Mouse (Mus musculus) lung, embryonic 15.5 days (tissue): ENCODE results near the gene Dock8. TPM values are rescaled to one million over a fixed set of nuclear protein-coding genes. Genes with fewer than 3 reads are reported as not detected.

Source experiments
- ATAC-seq: fragments of 200-750 bp; cut with Nextera tagmentation; 2 replicates; pipeline ENCODE4 v1.8.0; 2017; ENCODE audit warnings: moderate number of reproducible peaks, borderline replicate concordance; ENCODE audit not compliant: low FRiP score, low TSS enrichment; ENCODE audit errors: extremely low read depth
- H3K27ac ChIP-seq: fragments of 300-500 bp; sonication (generic); 2 replicates; pipeline ENCODE4 v1.5.1; 2015; ENCODE audit warnings: moderate library complexity, mild to moderate bottlenecking, inconsistent platforms
- H3K27me3 ChIP-seq: fragments of 300-500 bp; sonication (generic); 2 replicates; pipeline ENCODE4 v1.6.1; 2015; ENCODE audit warnings: inconsistent platforms
- H3K36me3 ChIP-seq: fragments of 300-500 bp; sonication (generic); 2 replicates; pipeline ENCODE4 v1.6.1; 2015; ENCODE audit warnings: inconsistent platforms
- H3K4me1 ChIP-seq: fragments of 300-500 bp; sonication (generic); 2 replicates; pipeline ENCODE4 v1.6.1; 2015; ENCODE audit warnings: inconsistent platforms
- H3K4me2 ChIP-seq: fragments of 300-500 bp; sonication (generic); 2 replicates; pipeline ENCODE4 v1.6.1; 2015; ENCODE audit warnings: inconsistent platforms, mild to moderate bottlenecking, moderate library complexity
- H3K4me3 ChIP-seq: fragments of 300-500 bp; sonication (generic); 2 replicates; pipeline ENCODE4 v1.5.1; 2015; ENCODE audit warnings: mild to moderate bottlenecking, inconsistent platforms
- H3K9ac ChIP-seq: fragments of 300-500 bp; sonication (generic); 2 replicates; pipeline ENCODE4 v1.6.1; 2015; ENCODE audit warnings: inconsistent platforms
- H3K9me3 ChIP-seq: fragments of 300-500 bp; sonication (generic); 2 replicates; pipeline ENCODE4 v1.6.1; 2016; ENCODE audit warnings: inconsistent platforms
- WGBS: fragments of 180-500 bp; shearing (Covaris S2); methylation state at CpG from one replicate; pipeline ENCODE4 v1.1.7; 2015; 5-methylcytosine and 5-hydroxymethylcytosine counted together
- polyA plus RNA-seq: library from polyadenylated mRNA; unstranded; fragments of >200 nt; fragmentation: Nextera tagmentation; extraction: Ambion mirVana; gene quantifications from 2 replicates; pipeline ENCODE4 v1.2.1, GENCODE M21; 2015

The Dock8 gene
- polyA plus RNA-seq, 1 experiment from 2014 or later: 4.5 TPM

DNA sequence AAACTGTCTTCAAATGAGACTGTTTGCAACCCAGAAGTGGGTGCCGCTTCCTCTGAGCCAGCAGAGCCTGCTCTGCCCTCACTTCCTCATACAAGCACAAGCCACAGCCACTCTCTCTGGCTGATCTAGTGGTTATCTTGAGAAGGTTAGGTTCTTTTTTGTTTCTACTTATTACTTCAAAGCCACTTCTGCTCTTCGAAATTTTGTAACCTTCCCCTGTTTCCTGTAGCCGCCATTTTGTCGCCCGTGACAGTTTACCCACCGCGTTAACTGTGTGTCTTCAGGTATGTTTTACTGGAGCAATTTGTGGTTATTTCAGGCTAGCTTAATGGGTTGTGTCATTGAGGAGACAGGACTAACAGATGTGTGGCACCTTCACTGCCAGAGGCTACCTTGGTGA, 53.0 kb downstream of the Dock8 start:
- H3K27me3 ChIP-seq: no peaks in the 10 kb centered on the region
- no peak overlapping the region for H3K27ac ChIP-seq
- H3K4me2 ChIP-seq: no peak overlapping the region
- H3K4me1 ChIP-seq: no peaks in the 10 kb centered on the region
- WGBS: 84% methylated on average over 7 of the region's 7 CpGs
- H3K9ac ChIP-seq: no peak overlapping the region
- no peak for ATAC-seq
- H3K9me3 ChIP-seq: no peaks in the 10 kb centered on the region
- no peak overlapping the region for H3K4me3 ChIP-seq
- H3K36me3 ChIP-seq: no peaks in the 10 kb centered on the region

DNA sequence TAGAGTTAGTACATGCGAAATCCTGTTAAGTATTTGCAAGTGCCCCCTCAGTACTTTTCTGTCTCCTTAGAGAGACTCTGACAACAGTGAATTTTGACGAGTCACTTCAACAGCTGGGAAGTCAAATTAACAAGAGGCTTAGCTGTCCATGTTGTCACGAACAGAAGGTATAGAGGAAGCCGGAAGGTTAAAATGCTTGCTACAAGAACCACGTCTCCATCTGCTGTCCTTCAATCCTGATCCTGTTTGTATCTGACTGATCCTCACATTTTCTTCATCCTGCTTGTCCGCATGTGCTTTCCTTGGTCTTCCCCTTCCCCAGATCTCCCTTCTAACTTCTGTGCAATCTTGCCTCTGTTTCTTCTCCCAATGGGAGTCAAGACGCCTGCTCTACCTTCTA, 53.8 kb downstream of the Dock8 start:
- WGBS: 63% methylated on average over 7 of the region's 7 CpGs

DNA sequence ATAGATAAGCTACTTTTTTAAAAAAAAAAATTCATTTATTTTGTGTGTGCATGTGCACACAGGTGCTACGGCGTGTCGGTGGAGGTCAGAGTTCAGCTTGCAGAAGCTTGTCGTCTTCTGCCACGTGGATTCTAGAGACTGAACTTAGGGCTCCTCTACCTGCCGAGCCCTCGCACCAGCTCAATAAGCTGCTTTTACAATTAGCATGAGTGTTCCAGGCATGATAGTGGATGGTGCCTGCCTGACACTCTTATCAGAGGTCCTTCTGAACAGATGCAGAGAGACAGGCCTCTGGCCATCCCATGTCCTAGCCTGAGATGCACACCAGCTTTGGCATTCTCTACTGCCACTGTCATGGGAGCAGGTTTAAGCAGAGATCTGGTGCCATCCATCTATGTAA, 55.7 kb downstream of the Dock8 start:
- Histone ChIP-seq H3K36me3 (no peaks in the 10 kb centered on the region), H3K27me3 (no peaks in the 10 kb centered on the region), H3K9ac (no peak overlapping the region), H3K4me3 (no peak overlapping the region), H3K27ac (no peak overlapping the region), H3K4me2 (no peak overlapping the region), H3K9me3 (no peaks in the 10 kb centered on the region), H3K4me1 (0 out of 2 replicates have a peak, but pooled peaks cover 5% of the 10 kb centered on the region)
- no peak for ATAC-seq
- WGBS: 89% methylated on average over 7 of the region's 7 CpGs

More for the DNA sequence above, 53.8 kb downstream of the Dock8 start:
- no peaks in the 10 kb centered on the region for H3K9me3 ChIP-seq
- H3K27ac ChIP-seq: no peak overlapping the region
- H3K4me3 ChIP-seq: no peak overlapping the region
- no peak overlapping the region for H3K9ac ChIP-seq
- H3K4me1 ChIP-seq: no peaks in the 10 kb centered on the region
- no peak overlapping the region for H3K4me2 ChIP-seq
- ATAC-seq: no peak
- H3K27me3 ChIP-seq: no peaks in the 10 kb centered on the region
- no peaks in the 10 kb centered on the region for H3K36me3 ChIP-seq

- no peak for ATAC-seq
- H3K27ac ChIP-seq: no peak overlapping the region
- H3K36me3 ChIP-seq: no peaks in the 10 kb centered on the region
- H3K9me3 ChIP-seq: no peaks in the 10 kb centered on the region
- H3K4me2 ChIP-seq: no peak overlapping the region
- H3K27me3 ChIP-seq: no peaks in the 10 kb centered on the region
- WGBS: 82% methylated on average over 7 of the region's 7 CpGs
- peaks cover 11% of the 10 kb centered on the region for H3K4me1 ChIP-seq
- H3K4me3 ChIP-seq: no peak overlapping the region
- no peak overlapping the region for H3K9ac ChIP-seq
Observed at GRCm38 (mm10) chr19:25055559-25055958, 56.2 kb downstream of the Dock8 start.

DNA sequence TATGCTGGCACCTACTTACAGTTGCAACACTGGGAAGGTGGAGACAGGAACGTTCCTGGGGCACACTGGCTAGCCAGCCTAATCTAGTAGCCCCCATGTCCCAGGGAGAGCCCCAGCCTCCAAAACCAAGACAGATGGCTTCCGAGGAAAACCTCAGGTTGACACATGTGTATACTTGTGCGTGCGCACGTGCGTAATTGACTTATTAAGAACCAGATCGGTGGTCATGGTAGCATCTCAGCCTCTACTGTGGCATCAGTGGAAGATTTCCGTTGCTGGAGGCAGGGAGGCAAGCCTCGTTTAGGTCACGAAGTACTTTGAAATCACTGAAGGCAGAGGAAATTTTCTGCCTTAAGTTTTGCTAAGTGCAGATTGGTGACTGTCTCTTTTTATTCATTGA, 56.9 kb downstream of the Dock8 start:
- H3K4me2 ChIP-seq: no peak overlapping the region
- H3K27me3 ChIP-seq: no peaks in the 10 kb centered on the region
- H3K9ac ChIP-seq: no peak overlapping the region
- H3K4me1 ChIP-seq: peaks cover 17% of the 10 kb centered on the region
- no peaks in the 10 kb centered on the region for H3K36me3 ChIP-seq
- no peaks in the 10 kb centered on the region for H3K9me3 ChIP-seq
- no peak overlapping the region for H3K4me3 ChIP-seq
- H3K27ac ChIP-seq: no peak overlapping the region
- no peak for ATAC-seq
- 85% methylated on average over 10 of the region's 10 CpGs for WGBS

GRCm38 (mm10) chr19:25057826-25058225, 58.5 kb downstream of the Dock8 start:
- 77% methylated on average over 8 of the region's 8 CpGs for WGBS

DNA sequence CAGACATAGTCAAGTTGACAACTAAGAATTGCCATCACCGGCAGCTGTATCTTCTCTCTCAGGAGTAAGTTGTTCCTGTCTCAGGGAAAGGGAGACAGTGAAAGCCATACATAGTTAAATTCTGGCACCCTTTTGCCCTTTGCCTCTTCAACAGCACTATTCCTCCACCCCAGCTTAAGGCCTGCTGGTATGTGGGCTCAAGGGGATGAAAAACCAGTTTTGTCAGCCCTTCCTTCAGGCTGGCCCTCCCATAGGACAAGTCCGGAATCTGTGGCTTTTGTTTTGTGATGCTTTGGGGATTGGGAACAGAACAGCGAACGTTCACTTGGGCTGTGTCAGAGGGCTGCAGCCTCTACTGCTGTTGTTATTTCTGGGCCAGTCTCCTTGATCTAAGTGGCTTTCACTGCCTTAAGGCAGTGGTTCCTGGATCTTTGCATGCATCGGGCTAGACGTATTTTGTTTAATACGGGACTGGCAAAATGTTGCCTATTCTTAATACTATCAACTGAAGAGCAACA, 60.6 kb downstream of the Dock8 start:
- Histone ChIP-seq H3K4me3 (no peak overlapping the region), H3K27ac (no peak overlapping the region), H3K9ac (no peak overlapping the region), H3K4me2 (peak overlapping the region; percentile 50), H3K27me3 (no peaks in the 10 kb centered on the region), H3K36me3 (no peaks in the 10 kb centered on the region), H3K9me3 (no peaks in the 10 kb centered on the region), H3K4me1 (peaks cover 19% of the 10 kb centered on the region)
- WGBS: 53% methylated on average over 7 of the region's 7 CpGs
- ATAC-seq: no peak

More at GRCm38 (mm10) chr19:25057826-25058225, 58.5 kb downstream of the Dock8 start:
- H3K27me3 ChIP-seq: no peaks in the 10 kb centered on the region
- no peak for ATAC-seq
- H3K4me3 ChIP-seq: no peak overlapping the region
- H3K4me1 ChIP-seq: peaks cover 19% of the 10 kb centered on the region
- no peak overlapping the region for H3K27ac ChIP-seq
- H3K9me3 ChIP-seq: no peaks in the 10 kb centered on the region
- no peak overlapping the region for H3K9ac ChIP-seq
- no peaks in the 10 kb centered on the region for H3K36me3 ChIP-seq
- H3K4me2 ChIP-seq: no peak overlapping the region

DNA sequence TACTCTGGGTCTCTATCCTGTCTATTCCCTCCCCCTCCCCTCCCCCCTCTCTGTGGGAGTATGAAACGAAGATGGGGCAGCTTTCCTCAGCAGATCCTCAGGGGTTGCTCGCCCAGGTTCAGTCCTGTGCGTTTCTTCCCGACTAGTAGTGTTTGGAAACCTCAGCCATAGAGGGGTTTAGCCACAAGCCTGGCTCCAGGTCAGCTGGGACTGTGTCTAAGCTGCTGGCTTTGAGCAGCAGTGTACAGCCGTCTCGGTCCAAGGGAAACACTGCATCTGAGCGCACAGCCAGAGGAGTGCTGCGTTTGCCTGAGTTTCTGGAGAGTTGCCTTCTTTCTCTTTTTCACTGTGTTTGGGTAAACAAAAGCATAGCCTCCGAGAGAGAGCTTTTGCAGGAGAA, 61.0 kb downstream of the Dock8 start:
- 23% methylated on average over 9 of the region's 9 CpGs for WGBS
- Histone ChIP-seq H3K9me3 (no peaks in the 10 kb centered on the region), H3K9ac (no peak overlapping the region), H3K4me2 (peak overlapping the region; percentile 50), H3K4me1 (peaks cover 19% of the 10 kb centered on the region), H3K4me3 (no peak overlapping the region), H3K27me3 (no peaks in the 10 kb centered on the region), H3K36me3 (no peaks in the 10 kb centered on the region), H3K27ac (no peak overlapping the region)
- ATAC-seq: peak; percentile 70; the same call in 1 of the 2 replicates

DNA sequence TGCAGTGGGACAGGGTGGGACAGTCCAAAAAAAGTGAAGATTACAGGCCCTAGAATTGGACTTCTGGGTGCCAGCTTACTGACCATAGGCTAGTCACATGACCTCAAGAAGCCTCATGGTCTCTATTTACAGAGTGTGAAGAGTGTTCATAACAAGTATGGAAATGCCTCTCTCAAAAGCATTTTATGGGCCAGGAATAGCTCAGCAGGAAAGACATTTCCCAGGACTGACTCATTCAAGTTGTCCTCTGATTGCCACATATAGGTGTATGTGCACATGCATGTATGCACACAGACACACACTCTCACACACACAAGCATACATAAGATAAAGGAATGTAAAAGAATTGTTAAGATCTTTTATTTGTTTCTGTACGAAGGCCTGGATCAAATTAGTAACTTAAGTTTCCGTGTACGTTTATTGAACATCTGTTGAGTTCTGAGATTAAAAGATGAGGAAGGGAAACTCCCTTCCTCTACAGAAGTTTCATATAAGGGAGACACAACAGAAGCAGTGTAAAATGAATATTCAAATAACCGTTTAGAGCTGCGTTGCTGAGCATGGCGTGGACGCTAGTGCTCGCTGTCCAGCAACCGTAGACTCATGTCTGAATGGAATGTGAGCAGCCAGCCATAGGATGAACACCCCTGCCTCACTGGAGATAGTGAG, 63.0 kb downstream of the Dock8 start:
- no peak overlapping the region for H3K4me2 ChIP-seq
- no peak for ATAC-seq
- 84% methylated on average over 9 of the region's 9 CpGs for WGBS
- H3K27ac ChIP-seq: no peak overlapping the region
- H3K9ac ChIP-seq: no peak overlapping the region
- H3K27me3 ChIP-seq: no peaks in the 10 kb centered on the region
- H3K4me3 ChIP-seq: no peak overlapping the region
- no peaks in the 10 kb centered on the region for H3K36me3 ChIP-seq
- no peaks in the 10 kb centered on the region for H3K9me3 ChIP-seq
- H3K4me1 ChIP-seq: peaks cover 19% of the 10 kb centered on the region

- no peak overlapping the region for H3K4me3 ChIP-seq
- H3K27ac ChIP-seq: no peak overlapping the region
- no peak overlapping the region for H3K9ac ChIP-seq
- WGBS: 73% methylated on average over 2 of the region's 2 CpGs
- no peaks in the 10 kb centered on the region for H3K9me3 ChIP-seq
- H3K4me1 ChIP-seq: peaks cover 19% of the 10 kb centered on the region
- ATAC-seq: no peak
- H3K36me3 ChIP-seq: no peaks in the 10 kb centered on the region
- no peaks in the 10 kb centered on the region for H3K27me3 ChIP-seq
- H3K4me2 ChIP-seq: no peak overlapping the region
Observed at GRCm38 (mm10) chr19:25062857-25063240, 63.5 kb downstream of the Dock8 start.

- H3K27me3 ChIP-seq: no peaks in the 10 kb centered on the region
- H3K4me3 ChIP-seq: no peak overlapping the region
- WGBS: 44% methylated on average over 9 of the region's 9 CpGs
- no peak overlapping the region for H3K9ac ChIP-seq
- H3K27ac ChIP-seq: no peak overlapping the region
- no peak for ATAC-seq
- H3K4me2 ChIP-seq: no peak overlapping the region
- H3K36me3 ChIP-seq: no peaks in the 10 kb centered on the region
- peaks cover 2% of the 10 kb centered on the region for H3K4me1 ChIP-seq
- H3K9me3 ChIP-seq: no peaks in the 10 kb centered on the region
Observed at GRCm38 (mm10) chr19:25066229-25066628, 66.9 kb downstream of the Dock8 start.

GRCm38 (mm10) chr19:25068518-25068917, 69.2 kb downstream of the Dock8 start:
- 29% methylated on average over 8 of the region's 8 CpGs for WGBS
- H3K9me3 ChIP-seq: no peaks in the 10 kb centered on the region
- no peak for ATAC-seq
- no peaks in the 10 kb centered on the region for H3K36me3 ChIP-seq
- H3K27ac ChIP-seq: no peak overlapping the region
- H3K27me3 ChIP-seq: no peaks in the 10 kb centered on the region
- H3K4me2 ChIP-seq: no peak overlapping the region
- H3K4me1 ChIP-seq: no peaks in the 10 kb centered on the region
- no peak overlapping the region for H3K4me3 ChIP-seq
- no peak overlapping the region for H3K9ac ChIP-seq
